Mouse (Mus musculus) cerebellum, adult 2 months (tissue): Measurements from ENCODE around the gene Tmem270. TPM values are rescaled to one million over a fixed set of nuclear protein-coding genes. Genes with fewer than 3 reads are reported as not detected.
"Not testable (repeated sequence)": the region's sequence is repeated elsewhere in the genome, so short reads cannot be mapped to it uniquely, and the experiment has no call there.

Experiments
- DNase-seq, 2 experiments: peaks; one replicate each; pipeline ENCODE4 v3.0.0; 2021
- H3K27ac ChIP-seq: fragments of 200-500 bp; 2 replicates; pipeline ENCODE4 v1.5.1; 2012; ENCODE audit warnings: low read length, control low read depth, inconsistent platforms; ENCODE audit not compliant: insufficient read depth
- H3K27me3 ChIP-seq: fragments of 200-500 bp; 2 replicates; pipeline ENCODE4 v1.6.1; 2012; ENCODE audit warnings: inconsistent platforms, mild to moderate bottlenecking, low read length, moderate library complexity; ENCODE audit not compliant: control insufficient read depth, insufficient read depth
- H3K4me1 ChIP-seq: fragments of 200-500 bp; 2 replicates; pipeline ENCODE4 v1.6.1; 2011; ENCODE audit warnings: low read length; ENCODE audit not compliant: control insufficient read depth, insufficient read depth
- H3K4me3 ChIP-seq: fragments of 200-500 bp; replicated peaks from 2 replicates; pipeline ENCODE3; 2011; ENCODE audit warnings: mild to moderate bottlenecking, low read depth, low read length, control low read depth; ENCODE audit not compliant: insufficient read depth
- CTCF ChIP-seq: fragments of 200-500 bp; IDR thresholded peaks from 2 replicates; pipeline ENCODE4 v1.5.1; 2011; ENCODE audit warnings: low read depth, mild to moderate bottlenecking, control low read depth, low read length, moderate library complexity, borderline replicate concordance; ENCODE audit not compliant: insufficient read depth
- POLR2A ChIP-seq: fragments of 200-500 bp; IDR thresholded peaks from 2 replicates; pipeline ENCODE4 v1.6.1; 2011; ENCODE audit warnings: low read length, control low read depth, borderline replicate concordance; ENCODE audit not compliant: insufficient read depth
- WGBS: fragments of 180-500 bp; shearing (Covaris S2); methylation state at CpG from one replicate; pipeline ENCODE4 v1.1.7; 2018; 5-methylcytosine and 5-hydroxymethylcytosine counted together
- polyA plus RNA-seq: library from polyadenylated mRNA; depleted of rRNA; stranded (reverse); fragments of >200 nt; gene quantifications from 2 replicates; pipeline ENCODE4 v1.2.3, GENCODE M21; 2012

Gene Tmem270
- polyA plus RNA-seq, 1 experiment = not detected

GRCm38 (mm10) chr5:134945266-134945959, 38.9 kb upstream of the Tmem270 start:
- Histone ChIP-seq H3K27ac (no peak overlapping the region), H3K27me3 (no peaks in the 10 kb centered on the region), H3K4me3 (no peak overlapping the region), H3K4me1 (0 out of 2 replicates have a peak, but pooled peaks cover 2% of the 10 kb centered on the region)
- WGBS = 49% methylated on average over 19 of the region's 19 CpGs
- no peak for DNase-seq
- TF ChIP-seq CTCF (no peak), POLR2A (no peak)

GRCm38 (mm10) chr5:134944179-134944578, 37.6 kb upstream of the Tmem270 start:
- WGBS = 85% methylated on average over 5 of the region's 5 CpGs
- Histone ChIP-seq H3K27me3 (no peaks in the 10 kb centered on the region), H3K4me3 (no peak overlapping the region), H3K4me1 (0 out of 2 replicates have a peak, but pooled peaks cover 2% of the 10 kb centered on the region), H3K27ac (no peak overlapping the region)
- TF ChIP-seq POLR2A (no peak), CTCF (no peak)
- no peak for DNase-seq

DNA sequence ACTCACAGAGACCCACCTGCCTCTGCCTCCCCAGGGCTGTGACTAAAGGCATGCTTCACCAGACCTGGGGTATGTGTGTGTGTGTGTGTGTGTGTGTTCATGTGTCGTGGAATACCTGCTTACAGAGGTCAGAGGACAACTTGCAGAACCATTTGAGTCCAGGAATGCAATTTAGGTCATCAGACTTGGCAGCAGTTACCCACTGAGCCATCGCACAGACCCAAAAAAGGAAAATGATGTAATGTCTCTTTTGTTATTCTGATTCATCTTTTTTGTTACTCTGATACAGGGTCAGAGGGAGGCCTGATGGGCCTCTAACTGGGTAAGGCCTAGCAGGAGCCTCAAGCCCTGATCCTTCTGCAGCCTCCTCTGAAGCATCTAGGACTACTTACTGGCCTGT, 36.2 kb upstream of the Tmem270 start:
- H3K4me3 ChIP-seq = no peak overlapping the region
- WGBS = 24% methylated on average over 2 of the region's 2 CpGs
- peak; percentile 17 to 36 for DNase-seq
- H3K27me3 ChIP-seq = no peaks in the 10 kb centered on the region
- H3K27ac ChIP-seq = no peak overlapping the region
- 0 out of 2 replicates have a peak, but pooled peaks cover 2% of the 10 kb centered on the region for H3K4me1 ChIP-seq
- TF ChIP-seq CTCF (no peak), POLR2A (no peak)

- TF ChIP-seq CTCF (no peak), POLR2A (no peak)
- Histone ChIP-seq H3K4me3 (no peak overlapping the region), H3K27ac (no peak overlapping the region), H3K27me3 (no peaks in the 10 kb centered on the region), H3K4me1 (0 out of 2 replicates have a peak, but pooled peaks cover 2% of the 10 kb centered on the region)
- WGBS = 94% methylated on average over 14 of the region's 14 CpGs
- no peak for DNase-seq
Observed at GRCm38 (mm10) chr5:134941472-134942209, 35.1 kb upstream of the Tmem270 start.

GRCm38 (mm10) chr5:134939554-134939953, 33.0 kb upstream of the Tmem270 start:
- H3K27me3 ChIP-seq, H3K4me3 ChIP-seq, DNase-seq, H3K4me1 ChIP-seq, H3K27ac ChIP-seq: not testable (repeated sequence)
- WGBS = 88% methylated on average over 4 of the region's 7 CpGs

GRCm38 (mm10) chr5:134939069-134939468, 32.5 kb upstream of the Tmem270 start:
- no peaks in the 10 kb centered on the region for H3K27me3 ChIP-seq
- DNase-seq = no peak
- no peak overlapping the region for H3K4me3 ChIP-seq
- no peak overlapping the region for H3K27ac ChIP-seq
- TF ChIP-seq CTCF = no peak
- TF ChIP-seq POLR2A = no peak
- 0 out of 2 replicates have a peak, but pooled peaks cover 2% of the 10 kb centered on the region for H3K4me1 ChIP-seq
- WGBS = 69% methylated on average over 3 of the region's 3 CpGs

DNA sequence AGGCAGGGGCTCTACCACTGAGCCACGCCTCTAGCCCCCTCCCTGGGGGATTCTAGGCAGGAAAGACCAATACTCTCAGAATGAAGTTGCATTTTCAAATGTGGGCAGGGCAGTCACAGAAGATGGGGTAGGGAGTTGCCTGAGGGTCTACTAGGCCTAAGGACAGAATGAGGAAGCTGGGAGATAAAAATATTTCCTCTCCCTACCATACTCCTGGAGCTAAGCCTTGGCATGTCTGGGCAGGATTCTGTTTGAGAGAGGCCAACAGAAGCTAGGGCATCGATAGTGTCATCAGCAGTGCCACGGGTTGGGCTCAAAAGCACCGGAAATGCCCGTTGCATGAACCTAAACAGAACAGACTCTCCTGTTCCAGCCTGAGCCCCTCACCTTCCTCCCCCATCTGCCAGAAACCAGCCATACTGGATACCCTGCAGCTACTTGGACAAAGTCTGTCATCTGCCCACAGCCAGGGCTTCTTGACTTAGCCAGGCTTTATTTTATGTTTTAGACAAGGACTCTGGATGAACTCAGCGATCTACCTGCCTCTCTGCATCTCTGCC, 30.2 kb upstream of the Tmem270 start:
- Histone ChIP-seq H3K4me1 (no peaks in the 10 kb centered on the region), H3K27ac (no peak overlapping the region), H3K4me3 (no peak overlapping the region), H3K27me3 (no peaks in the 10 kb centered on the region)
- TF ChIP-seq CTCF = no peak
- TF ChIP-seq POLR2A = no peak
- DNase-seq = no peak
- WGBS = 70% methylated on average over 6 of the region's 6 CpGs

DNA sequence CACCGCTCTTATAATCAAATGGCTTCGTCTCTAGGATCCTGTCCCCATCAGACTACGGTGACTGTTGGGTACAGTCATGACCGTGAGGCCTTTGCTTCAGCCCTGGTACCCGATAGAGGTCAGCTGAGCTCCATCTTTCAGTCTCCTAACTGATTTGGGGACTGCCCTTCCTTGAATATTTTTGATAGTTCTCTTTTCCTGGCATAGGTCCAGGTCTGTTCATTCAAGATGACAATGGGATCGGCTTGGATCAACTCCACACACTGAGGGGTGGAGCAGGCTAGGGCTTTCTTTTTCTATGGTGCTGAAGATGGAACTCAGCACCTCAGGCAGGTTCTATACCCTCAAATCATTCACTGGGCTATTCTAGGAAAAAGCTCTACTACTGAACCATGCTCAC, 29.5 kb upstream of the Tmem270 start:
- WGBS = 85% methylated on average over 6 of the region's 6 CpGs

More for the DNA sequence above, 29.5 kb upstream of the Tmem270 start:
- Histone ChIP-seq H3K4me1 (no peaks in the 10 kb centered on the region), H3K27me3 (no peaks in the 10 kb centered on the region), H3K27ac (no peak overlapping the region), H3K4me3 (no peak overlapping the region)
- DNase-seq = no peak
- no peak for TF ChIP-seq CTCF
- no peak for TF ChIP-seq POLR2A
